Mouse (Mus musculus): ENCODE results near the gene Ly6f.

Ly6f gene

GRCm38 (mm10) chr15:75314421-75314820 lies 46.2 kb downstream of the Ly6f start:
- DNase-seq (ENCODE audit: extremely low read depth, insufficient read length, low spot score), result no peak

- DNase-seq (ENCODE audit: extremely low read depth, insufficient read length, low spot score), result no peak
Measured at GRCm38 (mm10) chr15:75317255-75317654, 49.0 kb downstream of the Ly6f start.

- no peak for DNase-seq (ENCODE audit: extremely low read depth, insufficient read length, low spot score)
Measured at GRCm38 (mm10) chr15:75318584-75318983, 50.4 kb downstream of the Ly6f start.

GRCm38 (mm10) chr15:75320104-75320503 lies 51.9 kb downstream of the Ly6f start:
- no peak for DNase-seq (ENCODE audit: extremely low read depth, insufficient read length, low spot score)
